Mouse (Mus musculus): ENCODE data around the gene Rsrc2.
"Not testable (repeated sequence)": the region's sequence is repeated elsewhere in the genome, so short reads cannot be mapped to it uniquely, and the experiment has no call there.

Gene Rsrc2

DNA sequence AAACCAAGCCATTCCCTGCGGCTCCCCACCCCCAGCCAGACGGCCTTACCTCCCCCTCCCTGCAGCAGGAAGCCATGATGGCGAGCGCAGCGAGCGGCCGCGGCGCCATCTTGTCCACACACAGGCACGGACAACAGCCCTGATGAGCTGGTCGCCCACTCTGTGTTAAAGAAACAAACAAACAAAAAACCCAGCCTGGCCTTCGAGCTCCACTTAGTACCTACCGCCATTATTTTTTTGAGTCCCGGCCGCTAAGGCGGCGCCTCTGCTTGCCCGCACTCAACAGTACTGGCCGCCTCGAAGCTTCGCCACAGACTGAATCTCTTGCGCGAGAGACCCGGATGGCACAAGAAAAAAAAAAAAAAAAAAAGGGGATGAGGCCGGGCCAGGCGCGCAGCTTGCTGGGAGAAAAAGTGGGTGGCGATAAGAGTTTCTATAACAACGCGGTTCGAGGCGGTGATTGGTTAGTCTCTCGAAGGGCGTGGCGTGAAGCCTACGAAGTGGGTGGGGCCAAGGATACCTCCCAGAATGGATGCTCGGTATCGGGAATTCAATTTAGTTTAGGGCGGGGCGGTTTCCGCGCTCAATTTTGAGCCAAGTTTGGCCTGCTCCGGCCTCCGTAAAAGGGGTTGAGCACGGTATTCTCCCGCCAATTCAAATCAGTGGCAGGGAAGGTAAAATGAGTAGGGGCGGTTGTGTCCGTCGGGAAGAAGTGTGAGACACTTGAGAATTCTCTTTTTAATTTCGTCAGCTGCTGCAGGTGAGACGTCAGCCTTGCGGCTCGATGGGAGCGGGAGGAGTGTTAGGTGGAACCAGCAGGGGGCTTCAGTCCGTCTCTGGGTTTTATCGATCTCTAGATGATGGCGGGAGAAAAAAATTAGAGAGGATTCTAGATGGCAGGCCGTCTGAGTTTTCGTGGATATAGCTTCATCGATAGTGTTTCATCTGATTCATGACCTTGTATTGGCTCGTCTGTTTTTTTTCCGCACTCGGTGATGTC lies at the start of gene Rsrc2, which contains the start of gene Kntc1:
TSS of gene Rsrc2 (minus strand) at position 350 of the 1,000 bp plus-strand sequence.
TSS of gene Kntc1 (plus strand) at position 652 of the 1,000 bp plus-strand sequence.
- peak; percentile 100 for DNase-seq (ENCODE audit: low read depth, low spot score)

DNA sequence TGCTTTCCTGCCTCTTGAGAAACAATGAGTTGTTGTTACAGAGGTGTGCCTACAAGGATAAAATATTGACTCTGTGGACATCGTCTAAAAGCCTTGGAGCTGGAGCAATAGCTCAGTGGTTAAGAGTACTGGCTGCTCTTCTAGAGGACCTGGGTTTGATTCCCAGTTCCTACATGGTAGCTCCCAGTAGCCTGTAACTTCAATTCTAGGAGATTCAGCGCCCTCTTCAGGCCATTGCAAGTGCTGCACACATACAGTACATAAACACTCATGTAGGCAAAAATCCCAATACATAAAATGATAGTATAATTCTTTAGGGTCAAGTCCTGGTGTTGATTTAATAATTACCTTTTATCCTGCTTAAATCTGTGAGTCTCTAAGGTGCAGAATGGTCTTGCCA lies 43.9 kb upstream of the Rsrc2 start:
- no peak for DNase-seq (ENCODE audit: low read depth, low spot score)

DNA sequence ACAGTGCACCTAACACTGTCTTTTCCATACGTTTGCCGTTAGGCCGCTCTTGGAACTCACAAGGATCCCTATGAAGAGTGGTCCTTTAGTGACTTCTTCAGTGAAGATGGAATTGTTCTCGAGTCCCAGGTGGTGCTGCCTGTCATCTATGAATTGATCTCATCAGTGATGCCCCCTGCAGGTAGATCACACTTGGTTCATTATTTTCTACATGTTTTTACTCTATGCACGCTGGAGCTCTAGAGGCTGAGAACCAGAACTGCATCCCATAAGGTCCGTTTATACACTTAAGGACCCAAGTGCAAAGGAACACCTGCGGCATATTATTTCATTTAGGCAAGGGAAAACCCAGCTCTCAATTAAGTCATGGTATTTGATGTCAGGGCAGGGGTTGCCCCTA lies 39.8 kb upstream of the Rsrc2 start:
- peak; percentile 27 for DNase-seq (ENCODE audit: low read depth, low spot score)

DNA sequence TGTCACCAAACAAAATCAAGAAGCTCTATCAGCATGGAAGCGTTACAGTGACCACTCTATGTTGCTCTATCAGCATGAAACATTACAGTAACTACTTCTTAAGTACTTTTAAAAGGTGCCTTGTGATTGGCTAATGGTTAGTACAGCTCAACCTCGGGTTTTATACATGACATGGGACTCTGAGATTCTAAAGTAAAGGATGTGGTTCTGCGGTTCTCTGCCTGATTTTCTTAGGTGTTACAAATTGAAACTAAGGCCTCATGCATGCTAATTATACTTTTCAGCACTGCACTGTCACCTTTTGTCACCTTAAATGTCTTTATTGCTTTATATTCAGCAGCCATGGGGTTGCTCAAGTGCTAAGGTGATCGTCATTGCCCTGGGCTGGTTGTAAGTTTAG lies 32.6 kb upstream of the Rsrc2 start:
- no peak for DNase-seq (ENCODE audit: low read depth, low spot score)

DNA sequence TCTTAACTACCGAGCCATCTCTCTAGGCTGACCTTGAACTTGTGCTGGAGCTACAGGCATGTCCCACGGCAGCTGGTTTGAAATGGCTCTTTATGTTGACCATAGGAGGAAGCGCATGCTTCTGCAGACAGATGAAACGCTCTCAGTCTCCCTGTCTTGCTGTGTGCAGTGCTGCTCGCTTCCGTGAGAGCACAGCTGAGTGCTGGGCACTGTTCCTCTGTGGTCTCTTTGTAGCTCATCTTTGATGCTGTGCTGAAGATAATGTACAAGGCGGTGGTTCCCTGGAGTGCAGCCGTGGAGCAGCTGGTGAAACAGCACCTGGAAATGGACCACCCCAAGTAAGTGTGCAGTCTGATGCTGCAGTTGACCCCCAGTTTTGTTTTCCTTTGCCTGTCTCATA lies 31.5 kb upstream of the Rsrc2 start:
- DNase-seq (ENCODE audit: low read depth, low spot score), result no peak

DNA sequence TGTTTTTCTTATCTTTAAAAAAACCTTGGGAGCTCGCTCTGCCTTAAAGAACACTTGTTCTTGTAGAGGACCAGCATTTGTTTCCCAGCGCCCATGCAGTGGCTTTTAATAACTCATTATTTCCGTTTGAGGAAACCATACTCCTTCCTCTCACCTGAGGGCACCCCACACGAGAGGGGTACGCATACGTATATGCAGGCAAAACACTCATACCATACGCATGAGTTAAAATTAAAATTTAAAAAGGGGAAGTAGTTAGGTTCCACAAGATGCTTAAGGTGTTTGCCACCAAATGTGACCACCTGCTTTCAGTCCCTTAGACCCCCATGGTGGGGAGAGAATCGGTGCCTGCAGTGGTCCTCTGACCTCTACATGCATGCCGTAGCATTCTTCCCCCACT lies 24.2 kb upstream of the Rsrc2 start:
- DNase-seq (ENCODE audit: low read depth, low spot score), result peak; percentile 65

DNA sequence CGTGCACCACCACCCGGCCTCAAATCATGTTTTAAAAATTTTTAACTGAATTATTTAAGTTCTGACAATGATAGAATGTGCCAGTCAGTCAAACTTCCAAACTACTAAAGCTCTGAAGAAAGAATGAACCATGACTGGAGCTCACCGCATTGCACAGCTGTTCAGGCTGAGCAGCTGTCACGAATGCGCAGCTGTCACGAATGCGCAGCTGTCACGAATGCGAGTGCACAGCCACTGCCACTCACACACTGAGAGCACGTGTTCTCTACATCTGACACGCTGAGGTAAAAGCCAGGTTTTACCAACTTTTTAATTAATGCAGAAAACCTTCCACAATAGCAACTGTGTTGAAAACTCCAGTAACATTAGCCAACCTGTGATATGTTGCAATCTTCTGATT lies 17.2 kb upstream of the Rsrc2 start:
- not testable (repeated sequence) for DNase-seq (ENCODE audit: low read depth, low spot score)

DNA sequence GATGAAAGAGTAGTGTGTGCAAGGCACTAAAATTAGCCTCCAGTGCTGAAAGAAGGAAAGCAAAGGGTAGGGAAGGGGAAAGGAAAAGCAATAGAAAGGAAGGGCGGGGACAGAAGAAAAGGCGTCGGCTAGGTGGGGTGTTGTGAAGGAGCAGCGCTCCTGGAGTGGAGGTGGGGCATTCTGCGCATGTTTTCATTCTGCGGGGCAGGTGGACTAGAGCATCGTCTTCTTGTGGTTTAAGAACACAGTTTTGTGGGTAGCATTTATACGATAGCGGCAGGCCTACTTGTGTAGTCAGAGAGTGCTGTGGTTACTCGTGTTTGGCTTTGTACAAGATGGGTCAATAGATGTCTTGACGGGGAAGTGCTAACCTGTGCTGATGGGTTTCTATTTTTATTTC lies 16.3 kb upstream of the Rsrc2 start:
- DNase-seq (ENCODE audit: low read depth, low spot score), result no peak

DNA sequence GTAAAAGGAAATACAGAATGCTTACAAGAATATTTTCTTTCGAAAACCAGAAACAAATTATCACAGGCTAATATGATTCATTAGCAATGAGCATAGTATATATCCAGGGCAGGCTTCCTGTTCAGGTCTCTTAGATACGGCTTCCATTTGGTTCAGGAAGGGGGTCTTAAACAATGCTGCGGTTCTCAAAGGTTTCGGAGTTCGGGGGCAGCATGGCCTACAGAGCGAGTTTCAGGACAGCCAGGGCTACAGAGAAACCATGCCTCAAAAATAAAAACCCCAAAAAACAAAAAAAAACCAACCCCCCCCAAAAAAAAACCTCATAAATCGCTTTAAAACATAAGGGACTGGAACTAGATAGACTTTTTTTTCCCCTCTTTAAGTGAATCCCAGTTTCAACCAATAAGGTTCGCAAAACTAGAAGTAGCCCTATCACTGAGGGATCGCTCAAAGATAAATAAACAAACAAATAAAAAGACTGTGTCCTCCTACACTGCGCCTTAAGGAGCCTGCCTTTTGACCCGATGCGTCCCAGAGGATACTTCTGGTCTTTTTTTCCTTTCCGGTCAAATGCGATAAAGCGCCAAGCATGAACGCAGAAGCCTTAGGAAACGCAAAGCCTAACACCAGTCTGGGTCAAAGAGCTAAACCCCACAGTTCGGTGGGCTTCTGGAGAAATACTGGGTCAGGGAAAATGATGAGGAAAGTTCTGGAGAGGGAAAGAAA lies 712 bp downstream of the Rsrc2 start:
- DNase-seq (ENCODE audit: low read depth, low spot score), result peak; percentile 46

DNA sequence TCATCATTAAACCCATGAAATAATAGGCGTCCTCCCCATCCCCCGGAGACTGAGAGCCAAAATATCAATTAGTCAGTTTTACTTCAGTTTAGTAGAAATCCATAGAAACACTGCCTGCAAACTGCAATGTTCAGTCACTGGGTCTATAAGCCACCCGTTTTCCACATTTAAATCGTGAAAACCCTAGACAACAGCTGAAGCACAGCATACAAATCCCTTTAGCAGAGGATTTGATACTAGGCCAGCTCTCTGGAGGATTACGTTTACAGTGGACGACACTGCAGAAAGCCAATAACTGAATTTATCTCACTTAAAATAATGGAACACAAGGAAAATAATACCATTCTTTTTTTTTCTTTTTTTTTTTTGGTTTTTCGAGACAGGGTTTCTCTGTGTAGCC lies 1.6 kb downstream of the Rsrc2 start:
- DNase-seq (ENCODE audit: low read depth, low spot score), result no peak

DNA sequence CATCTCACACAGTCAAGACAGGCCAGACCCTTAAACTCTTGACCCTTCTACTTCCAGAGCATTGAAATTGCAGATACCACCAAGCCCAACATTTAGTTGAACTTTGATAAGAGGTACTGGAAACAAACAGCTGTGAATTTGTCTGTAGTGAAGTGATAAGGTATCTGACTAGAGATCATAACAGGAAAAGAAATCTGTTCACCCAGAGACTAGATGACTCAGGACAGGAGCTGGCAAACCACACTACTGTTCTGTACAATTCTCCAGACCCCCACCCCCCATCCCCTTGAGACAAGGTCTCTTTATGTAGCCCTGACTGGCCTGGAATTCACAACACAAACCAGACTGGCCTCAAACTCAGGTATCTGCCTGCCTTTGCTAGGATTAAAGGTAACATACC lies 3.0 kb downstream of the Rsrc2 start:
- DNase-seq (ENCODE audit: low read depth, low spot score), result no peak

DNA sequence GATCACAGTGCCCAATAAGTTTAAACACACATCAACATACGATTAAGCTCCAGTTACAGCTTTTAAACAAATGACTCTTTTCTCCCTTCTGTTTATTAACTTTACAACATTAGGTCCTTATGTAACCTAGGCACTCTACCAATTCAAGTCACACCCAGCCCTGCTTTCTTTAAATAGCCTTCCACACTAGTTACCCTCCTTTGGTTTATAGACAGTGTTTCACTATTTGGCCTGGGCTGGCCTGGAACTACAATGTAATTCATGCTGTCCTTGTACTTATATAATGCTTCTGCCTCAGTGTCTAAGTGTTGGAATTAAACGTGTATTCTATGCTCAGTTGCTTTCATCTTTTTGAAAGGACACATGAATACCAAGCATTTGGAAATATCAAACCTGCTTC lies 4.9 kb downstream of the Rsrc2 start:
- DNase-seq (ENCODE audit: low read depth, low spot score), result no peak

DNA sequence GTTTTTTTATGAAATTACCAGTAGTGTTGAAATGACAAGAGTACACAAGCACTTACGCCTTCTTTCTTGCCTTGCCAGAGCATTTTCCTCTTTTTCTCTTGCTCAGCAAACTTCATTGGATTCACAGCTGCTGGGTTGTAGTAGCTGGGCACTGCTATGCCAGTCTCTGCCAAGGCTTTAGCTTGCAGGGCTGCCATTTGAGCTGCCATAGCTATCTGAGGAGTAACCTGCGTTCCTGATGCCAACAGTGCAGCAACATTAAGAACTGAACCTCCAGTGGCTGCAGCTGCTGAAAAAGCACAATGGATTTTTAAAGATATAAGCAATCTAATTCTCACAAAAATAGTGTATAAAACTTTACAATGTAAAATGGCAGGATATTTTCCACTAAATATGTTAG lies 18.2 kb downstream of the Rsrc2 start:
- DNase-seq (ENCODE audit: low read depth, low spot score), result no peak

DNA sequence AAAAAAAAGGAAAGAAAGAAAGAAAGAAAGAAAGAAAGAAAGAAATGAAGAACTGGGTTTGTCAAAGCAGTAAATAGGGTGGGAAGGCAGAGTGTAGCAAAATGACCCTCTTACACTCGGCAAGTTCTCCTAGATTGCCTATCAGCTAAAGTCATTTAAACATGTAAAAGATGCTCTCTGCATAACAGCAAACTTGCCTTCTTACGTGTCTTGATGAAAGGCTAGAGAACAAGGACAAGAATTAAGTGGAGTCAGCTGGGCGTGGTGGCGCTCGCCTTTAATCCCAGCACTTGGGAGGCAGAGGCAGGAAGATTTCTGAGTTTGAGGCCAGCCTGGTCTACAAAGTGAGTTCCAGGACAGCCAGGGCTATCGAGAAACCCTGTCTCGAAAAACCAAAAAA lies 25.4 kb downstream of the Rsrc2 start:
- not testable (repeated sequence) for DNase-seq (ENCODE audit: low read depth, low spot score)

DNA sequence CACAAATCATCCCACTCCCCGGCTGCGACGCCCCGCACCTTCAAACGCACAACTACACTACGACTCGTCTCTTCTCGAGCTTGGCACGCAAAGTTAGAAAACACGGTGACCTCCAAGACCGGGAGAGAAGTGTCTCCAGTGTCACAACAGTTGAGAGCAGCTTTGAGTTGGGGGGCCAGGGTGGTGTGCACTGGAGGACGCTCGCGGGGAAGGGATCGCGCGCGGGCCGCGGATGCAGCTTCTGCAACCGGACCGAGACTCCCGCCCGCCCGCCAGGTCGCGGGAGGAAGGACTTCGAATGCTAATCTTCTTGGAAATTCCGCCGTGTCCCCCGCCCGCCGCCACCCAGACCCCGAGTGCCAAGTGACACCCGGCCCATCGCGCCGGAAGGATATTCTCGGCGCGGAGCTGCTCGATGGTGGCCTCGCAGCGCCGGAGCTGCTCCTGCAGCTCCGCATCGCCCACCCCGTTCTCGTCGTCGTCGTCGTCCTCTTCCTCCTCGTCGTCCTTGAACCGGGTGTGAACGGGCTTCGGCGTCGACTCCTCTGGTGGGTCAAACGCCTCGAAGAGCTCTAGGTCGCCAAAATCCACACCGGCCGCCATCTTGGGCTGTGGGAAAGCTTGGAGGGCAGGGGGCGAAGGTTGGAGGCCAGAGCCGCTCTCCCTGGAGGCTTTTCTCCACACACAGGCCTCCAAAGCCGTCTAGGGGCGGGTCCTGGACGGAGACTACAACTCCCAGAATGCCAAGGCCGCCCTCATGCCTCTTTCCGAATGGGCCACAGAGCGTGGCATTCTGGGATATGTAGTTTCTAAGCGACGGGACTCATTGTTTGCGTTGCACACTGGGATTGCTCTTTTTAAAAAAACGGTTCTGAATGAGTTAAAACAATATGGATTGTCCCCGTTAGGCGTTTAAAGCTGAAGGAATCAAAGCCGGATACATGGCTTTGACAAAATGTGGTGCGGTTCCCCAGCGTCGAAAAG lies 28.6 kb downstream of the Rsrc2 start, which contains the start of gene Zcchc8:
TSS of gene Zcchc8 (minus strand) at position 773 of the 984 bp plus-strand sequence.
- DNase-seq (ENCODE audit: low read depth, low spot score), result peak; percentile 97

DNA sequence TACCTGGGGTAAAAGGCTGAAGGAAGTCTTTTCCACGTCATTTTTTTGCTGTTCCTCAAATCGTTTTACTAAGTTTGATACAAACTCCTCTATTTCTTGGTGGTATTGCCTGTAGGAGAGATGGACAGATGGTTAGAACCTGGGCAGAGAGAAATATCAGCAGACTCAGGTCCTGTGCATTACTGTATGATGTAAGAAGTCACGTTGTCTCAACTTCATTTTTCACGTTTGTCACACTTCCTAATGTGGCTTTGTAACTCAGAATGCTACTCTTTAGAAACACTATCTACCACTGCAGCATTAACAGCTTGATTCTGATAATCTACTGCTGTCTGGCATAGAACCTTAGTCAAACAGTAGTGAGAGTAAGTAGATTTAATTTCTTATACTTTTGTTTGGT lies 34.6 kb downstream of the Rsrc2 start:
- no peak for DNase-seq (ENCODE audit: low read depth, low spot score)

DNA sequence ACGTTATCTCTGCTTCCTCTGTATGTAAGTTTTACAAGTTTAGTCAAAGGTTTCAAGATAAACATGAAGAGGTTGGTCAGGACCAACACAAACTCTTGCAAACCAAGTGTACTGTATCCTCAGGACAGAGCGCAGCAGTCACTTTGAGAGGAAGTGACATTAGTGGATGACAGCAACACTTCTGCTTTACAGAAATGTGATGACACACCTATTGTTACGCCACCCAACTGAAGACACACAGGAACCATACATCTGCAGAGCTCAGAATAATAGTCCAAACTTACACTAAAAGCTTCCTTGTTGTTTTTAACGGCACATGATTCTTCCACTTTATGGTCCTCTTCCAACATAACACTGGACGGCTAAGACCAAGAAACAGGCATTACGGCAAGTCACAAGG lies 35.4 kb downstream of the Rsrc2 start:
- no peak for DNase-seq (ENCODE audit: low read depth, low spot score)

DNA sequence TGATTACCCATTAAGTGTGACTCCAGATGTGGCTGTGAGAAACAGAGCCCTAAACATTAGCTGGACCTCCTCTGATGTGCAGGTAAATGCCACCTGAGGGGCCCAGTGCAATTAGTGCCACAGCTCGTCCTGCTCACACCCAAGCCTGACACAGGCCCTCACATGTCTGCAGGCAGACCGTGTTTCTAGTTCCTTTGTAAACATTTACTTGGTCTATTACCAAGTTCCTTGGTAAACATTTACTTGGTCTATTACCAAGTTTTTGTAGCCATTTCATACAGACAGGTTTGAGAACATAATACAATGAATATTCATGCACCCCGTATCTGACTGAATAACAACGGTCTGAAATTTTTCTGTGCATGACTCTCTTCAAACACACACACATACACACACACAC lies 39.6 kb downstream of the Rsrc2 start:
- DNase-seq (ENCODE audit: low read depth, low spot score), result no peak

DNA sequence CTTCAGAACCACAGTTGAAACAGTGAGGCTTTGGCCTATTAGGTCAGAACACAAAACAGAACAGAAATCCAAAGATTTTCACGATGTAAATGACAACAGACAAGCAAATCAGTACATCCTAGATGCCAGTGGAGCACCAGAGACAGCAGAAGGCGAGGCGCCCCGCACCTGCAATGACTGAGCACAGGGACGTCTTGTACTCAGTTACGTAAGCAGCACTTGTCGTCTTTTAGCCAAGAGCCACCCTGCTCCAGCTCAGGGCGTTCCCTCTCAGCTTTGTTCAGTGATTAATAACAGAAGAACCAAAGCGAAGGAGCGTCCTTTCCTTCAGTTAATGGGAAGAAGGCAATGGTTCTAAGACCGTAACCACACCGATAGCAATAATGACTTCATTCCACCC lies 40.6 kb downstream of the Rsrc2 start:
- no peak for DNase-seq (ENCODE audit: low read depth, low spot score)

DNA sequence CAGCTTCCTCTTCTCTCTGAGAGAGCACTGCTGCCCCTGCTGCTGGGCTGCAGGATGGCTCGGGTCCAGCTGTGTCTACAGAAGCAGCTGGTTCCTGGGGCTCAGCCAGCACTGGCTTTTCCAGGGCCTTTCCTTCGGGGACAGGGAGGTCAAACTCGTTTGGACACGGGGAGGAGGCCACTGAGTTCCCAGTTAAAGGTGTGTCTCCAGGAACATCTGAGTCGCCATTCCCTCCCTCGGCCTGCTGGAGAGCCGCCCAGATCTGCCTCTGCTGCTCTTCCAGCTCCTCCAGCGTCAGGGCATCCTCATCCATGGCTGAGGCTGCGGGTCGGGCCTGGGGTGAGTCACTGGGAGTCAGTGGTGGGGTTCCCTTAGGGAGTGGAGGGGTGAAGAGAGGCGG lies 48.6 kb downstream of the Rsrc2 start:
- DNase-seq (ENCODE audit: low read depth, low spot score), result no peak

DNA sequence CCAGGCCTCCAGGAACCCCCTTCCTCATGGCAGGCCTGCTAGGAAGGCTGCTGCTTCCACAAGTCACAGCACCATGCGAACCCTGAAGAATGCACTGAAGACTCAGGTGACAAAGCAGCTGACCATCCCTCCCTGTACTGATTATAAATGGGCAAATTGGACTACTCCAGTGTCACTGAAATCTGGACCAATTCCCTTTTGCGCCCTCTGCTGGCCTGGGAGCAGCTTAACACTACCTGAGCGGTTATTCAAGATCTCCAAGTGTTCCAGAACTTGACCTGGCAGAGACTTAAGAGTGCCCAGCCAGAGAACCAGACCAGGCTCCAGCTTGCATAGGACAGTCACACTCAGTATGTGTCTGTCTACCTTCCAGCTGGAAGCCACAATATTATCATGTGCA lies 50.0 kb downstream of the Rsrc2 start:
- peak; percentile 69 for DNase-seq (ENCODE audit: low read depth, low spot score)

All from A20 (cell line).